Mouse (Mus musculus) testis, adult 2 months (tissue): ENCODE measurements around the gene Magea4. TPM values are rescaled to one million over a fixed set of nuclear protein-coding genes. Genes with fewer than 3 reads are reported as not detected.

Experiments
- H3K27ac ChIP-seq: fragments of 200-500 bp; 2 replicates; pipeline ENCODE4 v1.5.1; 2012; ENCODE audit warnings: low read depth, low read length; ENCODE audit not compliant: control insufficient read depth, insufficient read depth
- H3K27me3 ChIP-seq: fragments of 200-500 bp; 2 replicates; pipeline ENCODE4 v1.6.1; 2012; ENCODE audit warnings: mild to moderate bottlenecking, low read length, moderate library complexity; ENCODE audit not compliant: control insufficient read depth, insufficient read depth
- H3K36me3 ChIP-seq: fragments of 200-500 bp; 2 replicates; pipeline ENCODE4 v1.6.1; 2012; ENCODE audit warnings: mild to moderate bottlenecking, low read length; ENCODE audit not compliant: control insufficient read depth, insufficient read depth
- H3K4me1 ChIP-seq: fragments of 200-500 bp; 2 replicates; pipeline ENCODE4 v1.6.1; 2012; ENCODE audit warnings: low read length; ENCODE audit not compliant: control insufficient read depth, insufficient read depth
- H3K4me3 ChIP-seq: fragments of 200-500 bp; 2 replicates; pipeline ENCODE4 v1.5.1; 2012; ENCODE audit warnings: low read depth, mild to moderate bottlenecking, low read length, moderate library complexity, mixed read lengths; ENCODE audit not compliant: control insufficient read depth
- CTCF ChIP-seq: fragments of 200-500 bp; IDR thresholded peaks from 2 replicates; pipeline ENCODE4 v1.5.1; 2012; ENCODE audit warnings: low read depth, mild to moderate bottlenecking, inconsistent platforms, low read length, moderate library complexity; ENCODE audit not compliant: control insufficient read depth, insufficient read depth, insufficient replicate concordance
- POLR2A ChIP-seq: fragments of 200-500 bp; IDR thresholded peaks from 2 replicates; pipeline ENCODE4 v1.6.1; 2012; ENCODE audit warnings: low read depth, mild to moderate bottlenecking, inconsistent platforms, low read length, moderate library complexity; ENCODE audit not compliant: control insufficient read depth
- polyA plus RNA-seq: library from polyadenylated mRNA; depleted of rRNA; stranded (reverse); fragments of >200 nt; gene quantifications from 2 replicates; pipeline ENCODE4 v1.2.3, GENCODE M21; 2012; rRNA removed

Gene Magea4
- polyA plus RNA-seq = 1.2 and 1.3 TPM in 2 replicates

- Histone ChIP-seq H3K27ac (no peak within 1 kb of the TSS), H3K27me3 (no peaks in the 10 kb centered on the region), H3K4me3 (no peak within 1 kb of the TSS), H3K36me3 (no peaks in the 10 kb centered on the region), H3K4me1 (no peaks in the 10 kb centered on the region)
- TF ChIP-seq CTCF (no peak), POLR2A (no peak)
Measured at GRCm38 (mm10) chrX:72221717-72222116, at the start of gene Magea4. Gene Magea4, plus strand, starts transcription at chrX:72222017.

DNA sequence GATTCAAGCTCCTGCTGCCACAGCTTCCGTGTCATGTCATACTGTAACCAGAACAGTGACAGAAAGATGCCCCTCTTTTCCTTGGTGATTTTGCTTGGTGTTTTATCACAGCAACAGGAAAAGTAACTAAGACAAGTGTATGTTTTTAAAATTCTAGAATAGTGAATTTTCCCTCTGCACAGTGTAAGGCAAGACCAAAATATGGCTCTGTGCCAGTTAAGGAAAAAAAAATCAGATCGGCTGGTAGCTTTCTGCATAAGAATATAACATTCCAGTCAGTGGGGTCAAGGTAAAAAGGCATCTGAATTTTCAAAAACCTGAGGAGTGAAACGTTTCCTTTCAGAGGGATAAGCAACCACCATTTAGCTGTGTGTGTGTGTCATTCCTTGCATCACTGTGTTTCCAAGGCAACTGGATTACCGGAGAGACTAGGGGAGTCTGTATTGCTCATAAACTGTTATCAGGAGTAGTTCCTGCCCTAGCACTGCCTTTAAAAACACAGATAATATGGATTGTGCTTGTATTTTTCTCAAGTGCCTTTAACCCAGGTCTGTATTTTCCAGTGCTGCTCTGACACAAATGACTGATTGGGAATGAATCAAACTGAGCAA is 18.8 kb upstream of the Magea4 start:
- H3K27me3 ChIP-seq = no peaks in the 10 kb centered on the region
- TF ChIP-seq POLR2A (no peak), CTCF (no peak)
- no peaks in the 10 kb centered on the region for H3K36me3 ChIP-seq
- H3K4me1 ChIP-seq = no peaks in the 10 kb centered on the region
- no peak overlapping the region for H3K4me3 ChIP-seq
- no peak overlapping the region for H3K27ac ChIP-seq

GRCm38 (mm10) chrX:72270637-72271036 is 48.8 kb downstream of the Magea4 start:
- peaks cover 8% of the 10 kb centered on the region for H3K4me1 ChIP-seq
- no peaks in the 10 kb centered on the region for H3K36me3 ChIP-seq
- no peak overlapping the region; the same call in 1 of the 2 replicates for H3K4me3 ChIP-seq
- no peaks in the 10 kb centered on the region for H3K27me3 ChIP-seq
- no peak for TF ChIP-seq POLR2A
- no peak for TF ChIP-seq CTCF
- H3K27ac ChIP-seq = no peak overlapping the region

Other genes with a start within 250 kb of the Magea4 start
- gene Fate1, start 249.0 kb upstream of the Magea4 start, polyA plus RNA-seq = not detected in 2 replicates
- gene Cnga2, start 230.2 kb upstream of the Magea4 start, polyA plus RNA-seq = 0.07 and 0.09 TPM in 2 replicates
- gene Gabre, start 52.8 kb downstream of the Magea4 start, polyA plus RNA-seq = 0.25 and 0.28 TPM in 2 replicates
- 1.1 and 1.5 TPM in 2 replicates for gene Magea10, start 164.8 kb downstream of the Magea4 start, polyA plus RNA-seq